Mouse (Mus musculus): ENCODE results near the gene Mcrs1.
A peak's percentile ranks its signal among the peaks of the same experiment; 100 is the strongest.

Mcrs1 gene

GRCm38 (mm10) chr15:99205959-99206358, 45.8 kb downstream of the Mcrs1 start:
- no peak for DNase-seq (ENCODE audit: low spot score)

GRCm38 (mm10) chr15:99198761-99199160, 53.0 kb downstream of the Mcrs1 start:
- peak; percentile 67 for DNase-seq (ENCODE audit: low spot score)

GRCm38 (mm10) chr15:99195043-99195442, 56.7 kb downstream of the Mcrs1 start:
- DNase-seq (ENCODE audit: low spot score) = no peak

- no peak for DNase-seq (ENCODE audit: low spot score)
Measured at GRCm38 (mm10) chr15:99194358-99194757, 57.4 kb downstream of the Mcrs1 start.

Measured in adipocyte (in vitro differentiated cells).